Mouse (Mus musculus) forebrain, postnatal 0 days (tissue): ENCODE data around the gene Zfp326. TPM values are rescaled to one million over a fixed set of nuclear protein-coding genes. Genes with fewer than 3 reads are reported as not detected.

Source experiments
- ATAC-seq: fragments of 200-750 bp; cut with Nextera tagmentation; 2 replicates; pipeline ENCODE4 v1.8.0; 2017; ENCODE audit warnings: mild to moderate bottlenecking, moderate library complexity
- DNase-seq: peaks from one replicate; pipeline ENCODE4 v3.0.0-alpha.2; 2015
- H3K27ac ChIP-seq: fragments of 300-500 bp; sonication (generic); 2 replicates; pipeline ENCODE4 v1.5.1; 2014; ENCODE audit warnings: low read depth, mild to moderate bottlenecking, antibody characterized with exemption, low read length, moderate library complexity, mixed read lengths
- H3K27me3 ChIP-seq: fragments of 300-500 bp; sonication (generic); 2 replicates; pipeline ENCODE4 v1.6.1; 2014; ENCODE audit warnings: mild to moderate bottlenecking, low read length, mixed read lengths; ENCODE audit not compliant: insufficient read depth
- H3K36me3 ChIP-seq: fragments of 300-500 bp; sonication (generic); 2 replicates; pipeline ENCODE4 v1.6.1; 2014; ENCODE audit warnings: mild to moderate bottlenecking, moderate library complexity; ENCODE audit not compliant: insufficient read depth
- H3K4me1 ChIP-seq: fragments of 300-500 bp; sonication (generic); 2 replicates; pipeline ENCODE4 v1.6.1; 2014; ENCODE audit warnings: antibody characterized with exemption; ENCODE audit not compliant: insufficient read depth
- H3K4me2 ChIP-seq: fragments of 300-500 bp; sonication (generic); 2 replicates; pipeline ENCODE4 v1.6.1; 2014; ENCODE audit warnings: low read depth, mild to moderate bottlenecking, moderate library complexity
- H3K4me3 ChIP-seq: fragments of 300-500 bp; sonication (generic); 2 replicates; pipeline ENCODE4 v1.5.1; 2014; ENCODE audit warnings: low read depth, low read length, mixed read lengths
- H3K9ac ChIP-seq: fragments of 300-500 bp; sonication (generic); 2 replicates; pipeline ENCODE4 v1.6.1; 2014; ENCODE audit warnings: mild to moderate bottlenecking
- H3K9me3 ChIP-seq: fragments of 300-500 bp; sonication (generic); 2 replicates; pipeline ENCODE4 v1.6.1; 2016; ENCODE audit warnings: low read length
- CTCF ChIP-seq: sonication (generic); IDR thresholded peaks from 2 replicates; pipeline ENCODE4 v1.5.1; 2016; ENCODE audit warnings: antibody characterized with exemption, control low read depth, low read depth
- WGBS: fragments of 180-500 bp; shearing (Covaris S2); extraction: QIAGEN DNeasy Blood & Tissue Kit; methylation state at CpG from one replicate; pipeline ENCODE4 v1.1.7; 2014; 5-methylcytosine and 5-hydroxymethylcytosine counted together
- polyA plus RNA-seq: library from polyadenylated mRNA; unstranded; fragments of >200 nt; fragmentation: Nextera tagmentation; extraction: Ambion mirVana; gene quantifications from 2 replicates; pipeline ENCODE4 v1.2.1, GENCODE M21; 2015
- total RNA-seq: library from RNA; depleted of rRNA; stranded (reverse); fragments of >200 nt; gene quantifications from 2 replicates; pipeline ENCODE4 v1.2.3, GENCODE M21; 2014; rRNA removed

Zfp326 gene
- total and polyA plus RNA-seq, 2 experiments from 2014 or later = 35.5 to 36.0 TPM

DNA sequence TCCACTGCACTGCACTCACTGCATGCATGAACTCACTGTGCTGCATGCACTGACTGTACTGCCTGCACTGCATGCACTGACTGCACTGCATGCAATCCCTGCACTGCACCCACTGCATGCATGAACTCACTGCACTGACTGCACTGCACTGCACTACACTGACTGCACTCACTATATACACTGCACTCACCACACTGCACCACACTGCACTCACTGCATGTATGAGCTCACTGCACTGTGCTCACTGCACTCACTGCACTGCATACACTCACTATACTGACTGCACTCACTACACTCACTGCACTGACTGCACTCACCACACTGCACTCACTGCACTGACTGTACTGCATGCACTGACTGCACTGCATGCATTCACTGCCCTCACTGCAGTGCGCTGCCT, 56.0 kb downstream of the Zfp326 start:
- Histone ChIP-seq H3K36me3 (peaks cover 5% of the 10 kb centered on the region; the same call in 1 of the 2 replicates), H3K27me3 (no peaks in the 10 kb centered on the region), H3K4me2 (no peak overlapping the region), H3K4me1 (no peaks in the 10 kb centered on the region), H3K27ac (no peak overlapping the region), H3K4me3 (no peak overlapping the region), H3K9me3 (no peaks in the 10 kb centered on the region), H3K9ac (no peak overlapping the region)
- 100% methylated on average over 1 of the region's 1 CpGs for WGBS
- DNase-seq (no peak), ATAC-seq (no peak)
- TF ChIP-seq CTCF = no peak

DNA sequence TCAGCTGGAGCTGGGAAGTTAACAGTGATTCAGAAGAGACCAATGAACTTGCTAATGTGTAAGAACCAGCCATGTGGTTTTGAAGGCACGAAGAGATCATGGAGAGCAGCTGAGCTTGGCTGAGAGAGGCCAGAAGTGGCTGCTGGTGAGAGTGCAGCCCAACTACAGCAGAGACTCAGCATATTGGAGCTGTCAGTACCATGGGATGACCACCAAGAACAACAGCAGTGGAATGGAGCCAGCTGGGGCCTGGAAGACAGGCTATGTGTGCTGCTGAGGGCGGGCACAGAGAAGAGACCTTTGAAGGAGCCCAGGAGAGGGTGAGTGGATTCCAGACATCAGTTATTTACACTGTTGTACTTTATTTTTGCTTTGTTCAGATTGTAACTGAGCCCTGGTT, 65.6 kb downstream of the Zfp326 start:
- H3K27me3 ChIP-seq = no peaks in the 10 kb centered on the region
- DNase-seq (no peak), ATAC-seq (no peak)
- no peaks in the 10 kb centered on the region for H3K4me1 ChIP-seq
- TF ChIP-seq CTCF = no peak
- no peaks in the 10 kb centered on the region for H3K9me3 ChIP-seq
- 86% methylated on average over 2 of the region's 2 CpGs for WGBS
- H3K9ac ChIP-seq = no peak overlapping the region
- H3K27ac ChIP-seq = no peak overlapping the region
- H3K4me2 ChIP-seq = no peak overlapping the region
- H3K4me3 ChIP-seq = no peak overlapping the region
- no peaks in the 10 kb centered on the region for H3K36me3 ChIP-seq

Other genes with a start within 250 kb of the Zfp326 start
- 11.8 and 16.8 TPM in 2 replicates for gene Lrrc8d, start 176.6 kb upstream of the Zfp326 start, total RNA-seq
- 25.6 and 37.2 TPM in 2 replicates for gene Lrrc8d, start 176.6 kb upstream of the Zfp326 start, polyA plus RNA-seq